Mouse (Mus musculus) B cell, adult 2 months (primary cell): ENCODE data around the gene Ncoa3.

Experiments
- DNase-seq, 2 experiments: peaks; one replicate each; pipeline ENCODE4 v3.0.0; 2022

Gene Ncoa3

DNA sequence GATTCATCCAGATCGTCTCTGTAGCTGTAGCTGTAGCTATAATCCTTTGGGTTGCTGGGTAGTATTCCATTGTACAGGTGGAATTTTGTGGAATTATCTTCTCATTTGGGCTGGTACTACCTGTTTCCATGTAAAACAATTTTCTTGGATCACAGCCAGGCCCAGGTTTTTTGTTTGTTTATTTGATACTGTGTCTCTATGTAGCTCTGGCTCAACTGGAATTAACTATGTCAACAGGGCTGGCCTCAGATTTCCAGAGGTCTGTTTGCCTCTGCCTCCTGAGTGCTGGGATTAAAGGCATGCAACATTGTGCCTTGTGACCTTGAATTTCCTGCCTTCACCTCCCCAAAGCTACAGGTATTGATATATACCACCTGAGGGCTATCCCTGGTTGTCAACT, 18.1 kb upstream of the Ncoa3 start:
- no peak for DNase-seq

GRCm38 (mm10) chr2:165976186-165976585, 16.2 kb upstream of the Ncoa3 start:
- no peak for DNase-seq

DNA sequence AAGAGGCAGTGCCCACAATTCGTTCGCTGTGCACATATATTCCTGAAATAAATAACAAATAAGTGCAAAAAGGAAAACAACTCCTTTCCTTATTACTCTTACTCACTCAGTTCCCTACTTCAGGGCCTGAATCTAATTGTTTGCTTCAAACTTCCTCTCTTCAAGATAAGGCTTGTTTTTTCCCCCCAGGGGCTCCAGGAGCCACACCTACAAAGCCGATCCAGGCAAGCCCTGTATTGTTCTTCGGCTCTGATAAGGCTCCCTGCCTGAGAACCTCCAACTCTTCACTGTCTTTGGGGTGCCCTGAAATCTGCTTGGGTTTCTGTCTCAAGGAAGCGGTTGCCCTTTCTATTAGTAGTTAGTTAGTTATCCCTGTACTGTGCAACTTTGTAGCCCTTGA, 15.6 kb upstream of the Ncoa3 start:
- no peak for DNase-seq

GRCm38 (mm10) chr2:165978119-165978518, 14.3 kb upstream of the Ncoa3 start:
- DNase-seq = peak in 1 of 2 experiments; percentile 33

DNA sequence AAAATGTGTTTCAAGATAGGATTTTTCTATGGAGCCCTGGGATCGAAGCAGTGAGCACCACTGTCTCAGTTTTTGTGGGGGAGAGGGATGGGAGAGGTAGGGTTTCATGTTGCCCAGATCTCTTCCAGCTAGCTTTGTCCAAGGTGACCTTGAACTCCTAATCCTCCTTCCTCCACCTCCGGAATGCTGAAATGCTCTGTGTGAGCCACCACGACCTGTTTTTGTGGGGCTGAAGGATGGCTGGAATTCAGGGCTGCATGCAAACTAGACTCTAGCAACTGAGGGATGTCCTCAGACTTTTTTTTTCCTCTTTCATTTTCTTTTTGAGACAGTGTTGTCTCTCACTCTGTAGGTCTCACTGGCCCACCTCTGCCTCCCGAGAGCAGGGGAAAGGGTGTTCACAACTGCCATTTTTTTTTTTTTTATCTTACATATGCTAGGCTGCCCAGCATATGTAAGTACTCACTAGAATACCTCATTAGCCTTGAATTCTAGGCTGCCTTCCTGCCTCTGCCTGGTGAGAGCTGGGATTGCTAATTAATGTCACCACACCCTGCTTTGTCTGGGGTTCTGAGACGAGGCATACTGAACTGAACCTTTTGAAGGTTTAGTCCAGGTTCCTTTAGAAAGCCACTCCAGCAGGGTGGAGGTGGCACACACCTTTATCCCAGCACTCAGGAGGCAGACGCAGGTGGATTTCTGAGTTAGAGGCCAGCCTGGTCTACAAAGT, 11.0 kb upstream of the Ncoa3 start:
- no peak for DNase-seq

- DNase-seq = peak; percentile 97 to 98
Measured at GRCm38 (mm10) chr2:165982512-165983389, 9.7 kb upstream of the Ncoa3 start.

GRCm38 (mm10) chr2:165984318-165984717, 8.1 kb upstream of the Ncoa3 start:
- no peak for DNase-seq

DNA sequence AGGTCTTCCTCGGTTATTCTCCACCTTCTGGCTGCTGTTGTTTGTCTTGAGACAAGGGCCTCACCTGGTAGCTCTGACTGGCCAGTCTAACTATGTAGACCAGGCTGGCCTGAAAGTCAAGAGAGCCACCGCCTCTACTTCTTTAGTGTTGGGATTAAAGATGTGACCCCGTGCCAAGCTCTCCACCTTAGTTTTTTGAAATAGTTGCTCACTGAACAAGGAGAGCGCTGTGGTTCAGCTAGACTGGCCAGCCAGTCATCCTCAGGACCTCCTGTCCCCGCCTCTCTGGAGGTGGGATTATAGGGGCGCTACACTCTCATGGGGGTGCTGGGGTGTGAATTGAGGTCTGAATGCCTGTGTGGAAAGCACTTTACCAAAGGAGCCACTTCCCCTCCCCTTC, 7.5 kb upstream of the Ncoa3 start:
- no peak for DNase-seq

GRCm38 (mm10) chr2:165985581-165985980, 6.9 kb upstream of the Ncoa3 start:
- no peak for DNase-seq

GRCm38 (mm10) chr2:165986921-165987453, 5.4 kb upstream of the Ncoa3 start:
- DNase-seq = peak; percentile 67 to 68

DNA sequence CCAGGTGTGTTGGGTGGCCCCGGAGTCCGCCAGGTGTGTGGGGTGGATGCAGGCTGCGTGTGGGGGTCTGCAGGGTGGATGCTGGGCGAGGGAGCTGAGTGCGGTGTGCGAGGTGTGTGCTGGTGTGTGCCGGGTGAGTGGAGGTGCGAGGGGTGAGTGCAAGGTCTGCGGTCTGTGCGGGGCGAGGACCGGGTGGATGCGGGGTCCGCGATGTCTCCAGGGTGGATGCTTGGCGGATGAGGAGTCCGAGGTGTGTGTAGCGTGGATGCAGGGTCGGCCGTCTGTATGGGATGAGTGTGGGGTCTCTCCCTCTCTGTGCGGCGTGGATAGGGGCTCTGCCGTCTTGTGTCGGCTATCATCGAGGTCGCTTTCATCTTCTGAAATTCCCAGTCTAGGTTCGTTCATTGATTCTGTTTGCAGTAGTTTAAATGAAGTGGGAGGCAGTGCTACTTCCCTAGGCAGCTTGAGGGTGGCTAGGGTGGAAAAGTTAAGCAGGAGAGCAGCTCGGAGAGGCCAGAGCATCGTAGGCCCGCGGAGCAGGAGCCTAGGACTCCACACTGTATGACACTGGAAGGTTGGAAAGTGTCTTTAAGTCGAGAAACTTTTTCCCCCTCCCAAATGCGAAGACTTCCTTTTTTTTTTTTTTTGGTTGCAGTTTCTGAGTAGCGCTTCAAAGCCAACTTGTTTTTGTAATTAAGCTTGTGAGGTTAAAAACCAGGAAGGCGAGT, 901 bp downstream of the Ncoa3 start:
- peak; percentile 45 to 47 for DNase-seq

- no peak for DNase-seq
Measured at GRCm38 (mm10) chr2:165994341-165994740, 1.9 kb downstream of the Ncoa3 start.

DNA sequence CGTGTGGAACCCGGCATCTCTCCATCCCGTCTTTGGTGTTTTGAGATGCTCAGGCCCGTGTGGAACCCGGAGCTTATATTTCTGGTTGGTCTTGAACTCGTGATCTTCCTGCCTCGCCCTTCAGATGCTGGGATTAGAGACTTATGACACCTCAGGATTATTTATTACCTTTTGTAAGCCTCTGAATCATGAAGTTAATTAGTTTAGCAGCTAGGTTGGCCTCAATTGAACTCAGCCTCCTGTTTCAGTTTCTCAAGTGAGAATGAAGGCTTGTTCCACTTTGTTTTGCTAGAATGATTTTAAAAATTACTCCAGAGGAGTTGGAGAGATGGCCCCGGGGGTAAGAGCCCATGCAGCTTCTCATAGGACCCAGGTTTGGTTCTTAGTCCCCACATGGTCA, 3.3 kb downstream of the Ncoa3 start:
- no peak for DNase-seq

DNA sequence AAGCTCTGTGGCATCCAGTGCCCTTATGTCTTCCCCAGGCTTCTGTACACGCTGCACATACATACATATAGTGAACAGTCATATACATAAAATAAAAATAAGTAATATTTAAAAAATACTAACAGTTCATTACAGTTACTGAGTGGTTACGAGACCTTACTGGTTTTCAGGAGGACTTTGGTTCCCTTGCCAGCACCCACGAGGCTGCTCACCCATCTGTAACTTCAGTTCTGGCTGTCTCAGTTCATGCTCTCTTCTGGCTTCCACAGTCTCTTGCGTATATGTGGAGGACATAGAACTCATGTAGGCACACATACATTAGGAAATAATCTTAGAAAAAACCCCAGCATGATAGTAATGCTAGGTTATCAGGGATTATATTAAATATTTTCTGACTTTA, 3.7 kb downstream of the Ncoa3 start:
- DNase-seq = peak in 1 of 2 experiments; percentile 36

DNA sequence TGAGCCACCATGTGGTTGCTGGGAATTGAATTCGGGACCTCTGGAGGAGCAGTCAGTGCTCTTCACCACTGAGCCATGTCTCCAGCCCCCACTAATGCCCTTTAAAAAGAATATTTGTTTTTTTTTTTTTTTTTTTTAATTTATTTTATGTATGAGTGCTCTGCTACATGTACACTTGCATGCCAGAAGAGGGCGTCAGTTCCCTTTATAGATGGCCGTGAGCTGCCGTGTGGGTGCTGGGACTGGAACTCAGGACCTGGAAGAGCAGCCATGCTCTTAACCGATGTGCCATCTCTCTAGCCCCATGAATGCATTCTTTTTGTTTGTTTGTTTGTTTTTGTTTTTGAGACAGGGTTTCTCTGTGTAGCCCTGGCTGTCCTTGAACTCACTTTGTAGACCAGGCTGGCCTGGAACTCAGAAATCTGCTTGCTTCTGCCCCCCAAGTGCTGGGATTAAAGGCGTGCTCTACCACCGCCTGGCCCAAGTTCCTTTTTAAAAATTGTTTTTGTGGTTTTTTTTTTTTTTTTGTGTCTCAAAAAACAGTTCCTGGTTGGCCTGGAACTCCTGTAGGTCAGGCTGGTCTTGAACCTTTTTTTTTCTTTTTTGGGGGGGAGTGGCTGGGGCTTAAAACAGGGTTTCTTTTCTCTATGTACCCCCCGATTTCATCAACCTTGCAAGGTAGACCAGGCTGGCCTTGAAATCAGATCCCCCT, 5.0 kb downstream of the Ncoa3 start:
- DNase-seq = peak; percentile 19 to 23

- no peak for DNase-seq
Measured at GRCm38 (mm10) chr2:165998969-165999368, 6.5 kb downstream of the Ncoa3 start.

- no peak for DNase-seq
Measured at GRCm38 (mm10) chr2:165999790-166000189, 7.4 kb downstream of the Ncoa3 start.

GRCm38 (mm10) chr2:166000242-166000641, 7.8 kb downstream of the Ncoa3 start:
- DNase-seq = no peak

DNA sequence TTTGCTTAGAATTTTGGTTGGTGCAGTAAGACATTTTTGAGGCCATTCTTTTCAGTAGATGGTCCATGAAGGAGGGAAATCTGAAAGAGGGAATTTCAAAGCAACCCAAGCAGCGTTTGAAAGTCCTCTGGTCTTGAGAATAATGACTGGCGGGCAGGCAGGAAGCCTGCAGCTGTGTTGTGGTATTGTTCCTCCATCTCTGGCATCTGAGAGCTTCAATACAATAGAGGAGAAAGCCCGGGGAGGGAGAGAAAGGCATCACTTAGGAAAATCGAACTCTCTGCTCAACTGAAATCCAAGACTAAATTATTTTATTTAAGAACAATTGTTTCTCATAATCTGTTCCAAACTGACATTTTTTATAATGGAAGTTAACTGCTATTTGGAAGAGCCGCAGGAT, 8.3 kb downstream of the Ncoa3 start:
- no peak for DNase-seq

- DNase-seq = no peak
Measured at GRCm38 (mm10) chr2:166001362-166001761, 8.9 kb downstream of the Ncoa3 start.

GRCm38 (mm10) chr2:166001768-166002167, 9.3 kb downstream of the Ncoa3 start:
- no peak for DNase-seq

DNA sequence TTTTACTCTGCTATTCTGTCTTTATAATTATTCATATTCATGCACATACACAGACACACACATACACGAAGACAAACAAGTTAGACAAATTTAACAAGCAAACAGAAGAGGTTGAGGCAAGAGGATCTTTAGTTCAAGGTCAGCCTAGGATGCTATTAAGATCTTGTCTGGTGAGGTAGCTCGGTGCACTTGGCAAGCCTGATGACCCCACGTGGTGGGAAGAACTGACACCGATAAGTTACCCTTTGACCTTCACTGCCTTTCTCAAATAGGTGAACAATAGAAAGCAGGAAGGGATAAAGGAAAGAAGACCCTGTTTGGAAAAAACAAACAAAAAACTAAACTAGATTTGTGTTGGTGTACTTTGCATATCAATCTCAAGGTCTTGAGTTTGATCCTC, 10.0 kb downstream of the Ncoa3 start:
- DNase-seq = no peak
